Mouse (Mus musculus) hindbrain, embryonic 11.5 days (tissue): Measurements from ENCODE around the gene Timp4. TPM values are rescaled to one million over a fixed set of nuclear protein-coding genes. Genes with fewer than 3 reads are reported as not detected.
A peak's percentile ranks its signal among the peaks of the same experiment; 100 is the strongest.

Experiments
- ATAC-seq: fragments of 200-750 bp; cut with Nextera tagmentation; 2 replicates; pipeline ENCODE4 v1.8.0; 2017; ENCODE audit warnings: mild to moderate bottlenecking, moderate TSS enrichment, moderate library complexity; ENCODE audit not compliant: low FRiP score
- DNase-seq: peaks from one replicate; pipeline ENCODE4 v3.0.0-alpha.2; 2015; ENCODE audit warnings: low spot score
- H3K27ac ChIP-seq: fragments of 300-500 bp; sonication (generic); 2 replicates; pipeline ENCODE4 v1.5.1; 2014; ENCODE audit warnings: mild to moderate bottlenecking, low read depth, low read length
- H3K27me3 ChIP-seq: fragments of 300-500 bp; sonication (generic); 2 replicates; pipeline ENCODE4 v1.6.1; 2014; ENCODE audit warnings: mild to moderate bottlenecking, low read length, moderate library complexity, mixed read lengths; ENCODE audit not compliant: control insufficient read depth, insufficient read depth
- H3K36me3 ChIP-seq: fragments of 300-500 bp; sonication (generic); 2 replicates; pipeline ENCODE4 v1.6.1; 2014; ENCODE audit warnings: mild to moderate bottlenecking, low read length, moderate library complexity, mixed read lengths; ENCODE audit not compliant: control insufficient read depth, insufficient read depth
- H3K4me1 ChIP-seq: fragments of 300-500 bp; sonication (generic); replicated peaks from 2 replicates; pipeline ENCODE4 v1.6.1; 2014; ENCODE audit warnings: low read length, mixed read lengths; ENCODE audit not compliant: control insufficient read depth, insufficient read depth
- H3K4me2 ChIP-seq: fragments of 300-500 bp; sonication (generic); replicated peaks from 2 replicates; pipeline ENCODE4 v1.6.1; 2014; ENCODE audit warnings: mild to moderate bottlenecking, low read depth, low read length
- H3K4me3 ChIP-seq: fragments of 300-500 bp; sonication (generic); 2 replicates; pipeline ENCODE4 v1.5.1; 2014; ENCODE audit warnings: low read depth, low read length
- H3K9ac ChIP-seq: fragments of 300-500 bp; sonication (generic); 2 replicates; pipeline ENCODE4 v1.6.1; 2014; ENCODE audit warnings: low read depth, low read length
- H3K9me3 ChIP-seq: fragments of 300-500 bp; sonication (generic); 2 replicates; pipeline ENCODE4 v1.6.1; 2016; ENCODE audit warnings: low read length; ENCODE audit not compliant: control insufficient read depth
- WGBS: fragments of 180-500 bp; shearing (Covaris S2); extraction: QIAGEN DNeasy Blood & Tissue Kit; methylation state at CpG from one replicate; pipeline ENCODE4 v1.1.7; 2014; 5-methylcytosine and 5-hydroxymethylcytosine counted together
- polyA plus RNA-seq: library from polyadenylated mRNA; unstranded; fragments of >200 nt; fragmentation: Nextera tagmentation; extraction: Ambion mirVana; gene quantifications from 2 replicates; pipeline ENCODE4 v1.2.1, GENCODE M21; 2014

The Timp4 gene
- polyA plus RNA-seq, 1 experiment from 2014 or later: 0.57 TPM

DNA sequence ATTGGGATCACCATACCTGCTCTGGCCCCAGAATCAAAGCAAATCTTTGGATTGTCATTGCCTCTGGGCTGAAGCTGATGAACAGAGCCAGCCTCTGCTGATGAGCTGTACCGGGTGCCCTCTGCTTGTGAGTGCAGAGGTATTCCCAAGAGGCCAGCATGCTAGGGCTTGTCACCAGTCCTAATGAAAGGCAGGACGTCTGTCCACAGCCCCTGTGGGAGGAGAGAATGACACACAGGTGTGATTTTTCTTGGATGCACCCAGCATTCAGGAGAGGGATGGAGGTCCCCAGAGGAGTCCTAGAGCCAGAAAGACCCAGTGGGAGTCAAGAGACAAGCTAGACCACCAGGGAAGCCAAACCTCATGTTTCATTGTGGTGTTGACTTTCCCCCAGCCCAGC lies 27.6 kb upstream of the Timp4 start:
- DNase-seq (no peak), ATAC-seq (no peak)
- H3K4me3 ChIP-seq: no peak overlapping the region
- H3K27me3 ChIP-seq: no peaks in the 10 kb centered on the region
- H3K9ac ChIP-seq: no peak overlapping the region
- WGBS: 72% methylated on average over 2 of the region's 2 CpGs
- no peaks in the 10 kb centered on the region for H3K9me3 ChIP-seq
- H3K36me3 ChIP-seq: no peaks in the 10 kb centered on the region
- no peak overlapping the region for H3K27ac ChIP-seq
- no peaks in the 10 kb centered on the region for H3K4me1 ChIP-seq
- no peak overlapping the region for H3K4me2 ChIP-seq

- H3K27me3 ChIP-seq: no peaks in the 10 kb centered on the region
- 80% methylated on average over 8 of the region's 8 CpGs for WGBS
- DNase-seq: no peak
Observed at GRCm38 (mm10) chr6:115278086-115278485, 26.1 kb upstream of the Timp4 start.

DNA sequence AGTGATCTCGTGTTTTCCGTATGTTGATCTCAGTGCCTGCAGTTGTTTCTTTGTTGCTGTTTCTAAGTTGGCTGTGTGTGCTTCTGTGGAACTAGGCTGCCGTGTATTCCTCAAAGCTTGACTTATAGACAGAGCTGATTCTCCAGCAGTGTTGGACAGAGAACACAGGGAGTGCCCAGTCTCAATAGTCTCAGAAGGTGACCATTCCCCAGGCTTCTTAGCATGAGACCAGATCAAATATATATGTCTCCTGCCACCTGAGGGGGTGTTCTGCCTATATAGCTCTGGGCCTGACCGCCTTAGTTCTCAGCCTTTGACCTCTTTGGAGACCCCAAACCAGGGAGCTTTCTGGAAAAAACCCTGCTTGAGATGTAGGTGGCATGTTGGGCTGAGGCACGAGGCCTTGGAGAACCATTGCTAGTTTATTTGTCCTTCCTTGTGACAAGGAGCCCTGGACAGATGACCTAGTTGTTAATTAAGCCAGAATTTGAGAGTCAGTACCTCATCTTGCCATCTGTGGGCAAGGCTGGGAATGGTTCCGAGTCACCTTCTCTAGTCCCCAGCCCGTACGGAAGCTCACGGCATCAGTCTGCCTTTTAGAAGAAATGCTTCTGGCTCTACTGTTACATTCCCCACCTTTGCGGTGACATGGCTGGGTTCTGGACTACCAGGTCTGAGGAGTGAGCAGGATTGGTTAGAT lies 23.3 kb upstream of the Timp4 start:
- ATAC-seq: no peak
- no peak overlapping the region for H3K9ac ChIP-seq
- no peaks in the 10 kb centered on the region for H3K4me1 ChIP-seq
- 91% methylated on average over 10 of the region's 10 CpGs for WGBS
- no peak overlapping the region for H3K4me2 ChIP-seq
- no peaks in the 10 kb centered on the region for H3K9me3 ChIP-seq
- DNase-seq: no peak
- H3K27me3 ChIP-seq: no peaks in the 10 kb centered on the region
- no peak overlapping the region for H3K4me3 ChIP-seq
- no peak overlapping the region for H3K27ac ChIP-seq
- H3K36me3 ChIP-seq: no peaks in the 10 kb centered on the region

More at GRCm38 (mm10) chr6:115278086-115278485, 26.1 kb upstream of the Timp4 start:
- Histone ChIP-seq H3K27ac (no peak overlapping the region), H3K9me3 (no peaks in the 10 kb centered on the region), H3K4me1 (no peaks in the 10 kb centered on the region), H3K4me2 (no peak overlapping the region), H3K4me3 (no peak overlapping the region), H3K9ac (no peak overlapping the region), H3K36me3 (no peaks in the 10 kb centered on the region)
- no peak for ATAC-seq

GRCm38 (mm10) chr6:115274705-115275104 lies 22.7 kb upstream of the Timp4 start:
- H3K4me1 ChIP-seq: no peaks in the 10 kb centered on the region
- no peak overlapping the region for H3K9ac ChIP-seq
- no peak overlapping the region for H3K4me3 ChIP-seq
- ATAC-seq: no peak
- H3K27me3 ChIP-seq: no peaks in the 10 kb centered on the region
- no peaks in the 10 kb centered on the region for H3K36me3 ChIP-seq
- H3K9me3 ChIP-seq: no peaks in the 10 kb centered on the region
- H3K27ac ChIP-seq: no peak overlapping the region
- no peak overlapping the region for H3K4me2 ChIP-seq
- no peak for DNase-seq
- 84% methylated on average over 9 of the region's 9 CpGs for WGBS

GRCm38 (mm10) chr6:115273346-115273745 lies 21.3 kb upstream of the Timp4 start:
- 90% methylated on average over 10 of the region's 10 CpGs for WGBS
- H3K27ac ChIP-seq: no peak overlapping the region
- H3K9ac ChIP-seq: no peak overlapping the region
- DNase-seq (no peak), ATAC-seq (no peak)
- no peaks in the 10 kb centered on the region for H3K4me1 ChIP-seq
- H3K27me3 ChIP-seq: no peaks in the 10 kb centered on the region
- no peaks in the 10 kb centered on the region for H3K9me3 ChIP-seq
- no peaks in the 10 kb centered on the region for H3K36me3 ChIP-seq
- H3K4me3 ChIP-seq: no peak overlapping the region
- no peak overlapping the region for H3K4me2 ChIP-seq

GRCm38 (mm10) chr6:115271866-115272271 lies 19.9 kb upstream of the Timp4 start:
- DNase-seq (peak; percentile 13), ATAC-seq (no peak)
- Histone ChIP-seq H3K36me3 (no peaks in the 10 kb centered on the region), H3K9me3 (no peaks in the 10 kb centered on the region), H3K9ac (no peak overlapping the region), H3K27me3 (no peaks in the 10 kb centered on the region), H3K27ac (no peak overlapping the region), H3K4me1 (no peaks in the 10 kb centered on the region), H3K4me2 (no peak overlapping the region), H3K4me3 (no peak overlapping the region)
- WGBS: 46% methylated on average over 4 of the region's 4 CpGs

DNA sequence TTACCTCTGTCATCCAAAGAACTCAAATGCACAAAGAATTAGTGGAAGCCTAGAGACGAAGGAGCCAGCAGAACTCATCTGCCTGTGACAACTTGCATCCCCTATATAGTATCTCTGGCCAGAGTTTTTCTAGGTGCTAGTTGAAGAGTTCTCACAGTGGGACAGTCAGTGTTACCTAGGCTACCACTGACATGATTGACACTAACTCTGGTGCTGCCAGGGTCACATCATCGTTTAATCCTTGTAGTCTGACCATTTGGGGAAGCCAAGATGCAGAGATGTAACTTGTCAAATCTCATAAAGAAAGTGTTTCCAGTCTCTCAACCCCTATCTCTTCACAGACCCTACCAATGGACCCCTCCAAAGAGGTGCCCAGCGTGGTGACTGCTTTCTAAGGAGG lies 19.3 kb upstream of the Timp4 start:
- H3K27me3 ChIP-seq: no peaks in the 10 kb centered on the region
- H3K36me3 ChIP-seq: no peaks in the 10 kb centered on the region
- no peak overlapping the region for H3K4me2 ChIP-seq
- 73% methylated on average over 3 of the region's 3 CpGs for WGBS
- H3K27ac ChIP-seq: no peak overlapping the region
- H3K9ac ChIP-seq: no peak overlapping the region
- no peak overlapping the region for H3K4me3 ChIP-seq
- DNase-seq: no peak
- H3K4me1 ChIP-seq: no peaks in the 10 kb centered on the region
- ATAC-seq: no peak
- H3K9me3 ChIP-seq: no peaks in the 10 kb centered on the region

DNA sequence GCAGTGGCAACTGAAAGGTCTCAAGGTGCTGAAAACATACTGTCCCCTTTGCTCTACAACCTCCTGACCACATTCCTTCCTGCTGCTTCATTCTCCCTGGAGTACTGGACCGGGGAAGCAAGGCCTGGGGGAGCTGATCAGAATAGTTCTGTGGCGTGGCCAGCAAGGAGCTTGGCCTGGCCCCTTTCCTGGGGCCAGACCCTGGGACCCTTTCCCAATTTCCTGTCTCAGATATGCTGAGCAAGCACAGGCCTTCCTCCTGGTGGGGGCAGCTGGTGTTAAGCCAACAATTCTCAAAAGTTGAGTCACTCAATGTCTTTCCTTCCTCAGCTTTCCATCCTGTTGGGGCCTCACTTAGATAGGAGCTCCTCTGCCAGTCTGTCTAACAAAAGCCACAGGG lies 18.1 kb upstream of the Timp4 start:
- WGBS: 66% methylated on average over 2 of the region's 2 CpGs
- H3K27ac ChIP-seq: no peak overlapping the region
- no peaks in the 10 kb centered on the region for H3K9me3 ChIP-seq
- no peaks in the 10 kb centered on the region for H3K36me3 ChIP-seq
- H3K4me2 ChIP-seq: no peak overlapping the region
- DNase-seq (no peak), ATAC-seq (no peak)
- H3K4me3 ChIP-seq: no peak overlapping the region
- H3K27me3 ChIP-seq: no peaks in the 10 kb centered on the region
- H3K9ac ChIP-seq: no peak overlapping the region
- no peaks in the 10 kb centered on the region for H3K4me1 ChIP-seq

- no peaks in the 10 kb centered on the region for H3K36me3 ChIP-seq
- no peak overlapping the region for H3K4me2 ChIP-seq
- 82% methylated on average over 5 of the region's 5 CpGs for WGBS
- no peaks in the 10 kb centered on the region for H3K4me1 ChIP-seq
- no peak overlapping the region for H3K27ac ChIP-seq
- ATAC-seq (no peak), DNase-seq (no peak)
- H3K9me3 ChIP-seq: no peaks in the 10 kb centered on the region
- H3K9ac ChIP-seq: no peak overlapping the region
- H3K4me3 ChIP-seq: no peak overlapping the region
- H3K27me3 ChIP-seq: no peaks in the 10 kb centered on the region
Observed at GRCm38 (mm10) chr6:115269561-115269960, 17.6 kb upstream of the Timp4 start.
